In genomic region chr7:122135070-122135469, GRCm38 (mm10) we compare ENCODE assay signal across 9 mouse cellular contexts. TPM values are rescaled to one million over a fixed set of nuclear protein-coding genes. Genes with fewer than 3 reads are reported as not detected.
DNase-seq lines count a peak whose midpoint lies in the region; ATAC-seq and TF ChIP-seq lines count a peak whose summit lies in the region.
"Had no signal": no experiment of that assay in that cellular context is flagged by ENCODE, and none has a peak within 500 bp of the region (broad histone marks: within the 10 kb centered on the region; RNA-seq: fewer than 3 reads in every experiment).

No protein-coding gene starts in this region.

- no peak overlapping the region for H3K27ac ChIP-seq in cerebellum, adult 2 months (ENCODE audit: insufficient read depth, low read length)
- no peak overlapping the region for H3K27ac ChIP-seq in lung, postnatal 0 days (ENCODE audit: low read length)

- DNase-seq in cerebellum, postnatal 25 days = peak; percentile 11 to 25
- no peak for DNase-seq in cerebellum, adult 2 months
- peak; percentile 11 for DNase-seq in lung, postnatal 0 days (ENCODE audit: low spot score)
- DNase-seq in lung, adult 2 months = no peak
- DNase-seq in brain, embryonic 14.5 days (ENCODE audit: low read depth) = peak; percentile 1
- peak; percentile 61 for DNase-seq in naive thymus-derived CD4-positive, alpha-beta T cell, adult 2 months (ENCODE audit: low read depth)
- no peak for DNase-seq in urinary bladder, postnatal 36 days (ENCODE audit: low spot score in 2 of 2)
- DNase-seq in layer of hippocampus, adult 9-11 months = no peak

- TF ChIP-seq POLR2A in cerebellum, adult 2 months (IDR thresholded peaks at IDR 0.05; ENCODE audit: borderline replicate concordance, insufficient read depth, low read length) = no peak
- no peak for TF ChIP-seq POLR2A in lung, adult 2 months (IDR thresholded peaks at IDR 0.05; ENCODE audit: borderline replicate concordance, extremely low read depth, low read depth, low read length)
- TF ChIP-seq POLR2A in brain, embryonic 14.5 days (IDR thresholded peaks at IDR 0.05; ENCODE audit: borderline replicate concordance, extremely low read depth, insufficient read depth, insufficient read length, poor library complexity, severe bottlenecking) = no peak

- no peaks in the 10 kb centered on the region for H3K27me3 ChIP-seq in cerebellum, adult 2 months (ENCODE audit: control insufficient read depth, insufficient read depth, low read length)
- H3K27me3 ChIP-seq in lung, postnatal 0 days (replicated peaks; ENCODE audit: insufficient read depth, low read length) = no peaks in the 10 kb centered on the region

- no peaks in the 10 kb centered on the region for H3K9me3 ChIP-seq in lung, postnatal 0 days (ENCODE audit: low read length)

- 68% methylated on average over 10 of the region's 10 CpGs for WGBS in cerebellum, adult 2 months
- 72% methylated on average over 10 of the region's 10 CpGs for WGBS in lung, postnatal 0 days
- 73% methylated on average over 10 of the region's 10 CpGs for WGBS in lung, adult 2 months

- no peak for ATAC-seq in lung, postnatal 0 days
- ATAC-seq: hindbrain, embryonic 16.5 days had no signal

- peaks cover 14% of the 10 kb centered on the region for H3K36me3 ChIP-seq in lung, postnatal 0 days (ENCODE audit: insufficient read depth, low read length)

- no peak overlapping the region for H3K9ac ChIP-seq in lung, postnatal 0 days (replicated peaks; ENCODE audit: low read depth)

- no peak for TF ChIP-seq EP300 in lung, postnatal 0 days (IDR thresholded peaks at IDR 0.05)

- no peaks in the 10 kb centered on the region; the same call in 1 of the 2 replicates for H3K4me1 ChIP-seq in cerebellum, adult 2 months (ENCODE audit: control insufficient read depth, insufficient read depth, low read length)
- H3K4me1 ChIP-seq in lung, postnatal 0 days (ENCODE audit: insufficient read depth, low read depth, low read length) = peaks cover 11% of the 10 kb centered on the region; the same call in 1 of the 2 replicates
- no peaks in the 10 kb centered on the region; the same call in 1 of the 2 replicates for H3K4me1 ChIP-seq in lung, adult 2 months (ENCODE audit: control insufficient read depth, insufficient read depth, low read length)

- H3K4me2 ChIP-seq in lung, postnatal 0 days (replicated peaks; ENCODE audit: low read depth, low read length) = no peak overlapping the region

- H3K4me3 ChIP-seq in cerebellum, adult 2 months (replicated peaks; ENCODE audit: insufficient read depth, low read depth, low read length) = no peak overlapping the region
- no peak overlapping the region for H3K4me3 ChIP-seq in lung, postnatal 0 days (ENCODE audit: low read depth, low read length)
- no peak overlapping the region for H3K4me3 ChIP-seq in lung, adult 2 months (replicated peaks; ENCODE audit: extremely low read depth, low read depth, low read length)

- TF ChIP-seq CTCF in cerebellum, adult 2 months (IDR thresholded peaks at IDR 0.05; ENCODE audit: borderline replicate concordance, insufficient read depth, low read depth, low read length) = no peak
- peak; percentile 53 for TF ChIP-seq CTCF in lung, postnatal 0 days (IDR thresholded peaks at IDR 0.05)
- TF ChIP-seq CTCF in lung, adult 2 months (IDR thresholded peaks at IDR 0.05; ENCODE audit: insufficient read depth, low read length) = no peak
- TF ChIP-seq CTCF in brain, embryonic 14.5 days (IDR thresholded peaks at IDR 0.05; ENCODE audit: borderline replicate concordance, extremely low read depth, insufficient read depth, insufficient read length) = peak; percentile 40; the same call in 1 of the 2 replicates

RNA-seq across cellular contexts. Expression of gene Dctn5, which starts 2.2 kb away (rescaled TPM):
- 110 and 115 TPM in 2 replicates for polyA plus RNA-seq in cerebellum, adult 2 months (2012; rRNA removed)
- 72.9 and 79.2 TPM in 2 replicates for polyA plus RNA-seq in lung, postnatal 0 days (2015; fragmentation: Nextera tagmentation; extraction: Ambion mirVana)
- 52.0 and 59.1 TPM in 2 replicates for polyA plus RNA-seq in lung, adult 2 months (2012; rRNA removed)
- polyA plus RNA-seq in brain, embryonic 14.5 days (2012; rRNA removed) = 128 and 138 TPM in 2 replicates

RNA-seq across cellular contexts. Expression of gene Palb2, which starts 2.3 kb away (rescaled TPM):
- polyA plus RNA-seq in cerebellum, adult 2 months (2012; rRNA removed) = 2.2 and 2.6 TPM in 2 replicates
- 2.6 and 2.9 TPM in 2 replicates for polyA plus RNA-seq in lung, postnatal 0 days (2015; fragmentation: Nextera tagmentation; extraction: Ambion mirVana)
- 0.67 and 0.85 TPM in 2 replicates for polyA plus RNA-seq in lung, adult 2 months (2012; rRNA removed)
- polyA plus RNA-seq in brain, embryonic 14.5 days (2012; rRNA removed) = 4.7 and 7.4 TPM in 2 replicates

RNA-seq across cellular contexts. Expression of gene Plk1, which starts 24.2 kb away (rescaled TPM):
- 2.0 and 2.1 TPM in 2 replicates for polyA plus RNA-seq in cerebellum, adult 2 months (2012; rRNA removed)
- 4.6 and 6.5 TPM in 2 replicates for polyA plus RNA-seq in lung, postnatal 0 days (2015; fragmentation: Nextera tagmentation; extraction: Ambion mirVana)
- 2.3 and 3.1 TPM in 2 replicates for polyA plus RNA-seq in lung, adult 2 months (2012; rRNA removed)
- polyA plus RNA-seq in brain, embryonic 14.5 days (2012; rRNA removed) = 28.6 and 40.6 TPM in 2 replicates

RNA-seq across cellular contexts. Expression of gene Ndufab1, which starts 33.4 kb away (rescaled TPM):
- 204 and 236 TPM in 2 replicates for polyA plus RNA-seq in cerebellum, adult 2 months (2012; rRNA removed)
- polyA plus RNA-seq in lung, postnatal 0 days (2015; fragmentation: Nextera tagmentation; extraction: Ambion mirVana) = 344 and 362 TPM in 2 replicates
- 150 and 268 TPM in 2 replicates for polyA plus RNA-seq in lung, adult 2 months (2012; rRNA removed)
- polyA plus RNA-seq in brain, embryonic 14.5 days (2012; rRNA removed) = 127 and 146 TPM in 2 replicates

RNA-seq across cellular contexts. Expression of gene Ern2, which starts 50.9 kb away (rescaled TPM):
- polyA plus RNA-seq in cerebellum, adult 2 months (2012; rRNA removed) = 0.11 and 0.21 TPM in 2 replicates
- polyA plus RNA-seq in lung, postnatal 0 days (2015; fragmentation: Nextera tagmentation; extraction: Ambion mirVana) = 0.21 TPM in 2 replicates
- polyA plus RNA-seq in lung, adult 2 months (2012; rRNA removed) = 0.72 and 1.3 TPM in 2 replicates
- polyA plus RNA-seq in brain, embryonic 14.5 days (2012; rRNA removed) = 1.8 and 1.9 TPM in 2 replicates

Comparison
In these comparisons a context has a peak if more than half of its experiments do, and no peak if none do; other contexts are left out.
1. DNase-seq: peak in cerebellum, postnatal 25 days (2 of 2), lung, postnatal 0 days (single experiment), brain, embryonic 14.5 days (single experiment) and naive thymus-derived CD4-positive, alpha-beta T cell, adult 2 months (single experiment); none in cerebellum, adult 2 months (0 of 2), lung, adult 2 months (single experiment), urinary bladder, postnatal 36 days (0 of 2) and layer of hippocampus, adult 9-11 months (single experiment).
2. CTCF ChIP-seq: peak in lung, postnatal 0 days (single experiment) and brain, embryonic 14.5 days (single experiment); none in cerebellum, adult 2 months (single experiment) and lung, adult 2 months (single experiment).